Mouse (Mus musculus): ENCODE data around the gene Exoc4.

Gene Exoc4

GRCm38 (mm10) chr6:33466168-33466839 lies 217.4 kb downstream of the Exoc4 start:
- ATAC-seq (ENCODE audit: low TSS enrichment) = no peak

GRCm38 (mm10) chr6:33468480-33468879 lies 219.6 kb downstream of the Exoc4 start:
- ATAC-seq (ENCODE audit: low TSS enrichment) = no peak

GRCm38 (mm10) chr6:33476134-33476533 lies 227.2 kb downstream of the Exoc4 start:
- ATAC-seq (ENCODE audit: low TSS enrichment) = no peak

- no peak for ATAC-seq (ENCODE audit: low TSS enrichment)
Measured at GRCm38 (mm10) chr6:33484568-33484967, 235.7 kb downstream of the Exoc4 start.

GRCm38 (mm10) chr6:33489788-33490187 lies 240.9 kb downstream of the Exoc4 start:
- peak; percentile 79 for ATAC-seq (ENCODE audit: low TSS enrichment)

- ATAC-seq (ENCODE audit: low TSS enrichment) = no peak
Measured at GRCm38 (mm10) chr6:33496141-33496855, 247.4 kb downstream of the Exoc4 start.

GRCm38 (mm10) chr6:33497348-33497747 lies 248.5 kb downstream of the Exoc4 start:
- no peak for ATAC-seq (ENCODE audit: low TSS enrichment)

GRCm38 (mm10) chr6:33502388-33502787 lies 253.5 kb downstream of the Exoc4 start:
- ATAC-seq (ENCODE audit: low TSS enrichment) = peak; percentile 98

GRCm38 (mm10) chr6:33503381-33503780 lies 254.5 kb downstream of the Exoc4 start:
- ATAC-seq (ENCODE audit: low TSS enrichment) = no peak

GRCm38 (mm10) chr6:33507134-33507533 lies 258.2 kb downstream of the Exoc4 start:
- ATAC-seq (ENCODE audit: low TSS enrichment) = no peak

GRCm38 (mm10) chr6:33515391-33515790 lies 266.5 kb downstream of the Exoc4 start:
- ATAC-seq (ENCODE audit: low TSS enrichment) = no peak

GRCm38 (mm10) chr6:33516798-33517197 lies 267.9 kb downstream of the Exoc4 start:
- no peak for ATAC-seq (ENCODE audit: low TSS enrichment)

- ATAC-seq (ENCODE audit: low TSS enrichment) = no peak
Measured at GRCm38 (mm10) chr6:33517890-33518410, 269.1 kb downstream of the Exoc4 start.

- no peak for ATAC-seq (ENCODE audit: low TSS enrichment)
Measured at GRCm38 (mm10) chr6:33525695-33526366, 276.9 kb downstream of the Exoc4 start.

GRCm38 (mm10) chr6:33540356-33540755 lies 291.5 kb downstream of the Exoc4 start:
- no peak for ATAC-seq (ENCODE audit: low TSS enrichment)

GRCm38 (mm10) chr6:33542712-33543111 lies 293.8 kb downstream of the Exoc4 start:
- peak; percentile 73 for ATAC-seq (ENCODE audit: low TSS enrichment)

GRCm38 (mm10) chr6:33551934-33552333 lies 303.0 kb downstream of the Exoc4 start:
- ATAC-seq (ENCODE audit: low TSS enrichment) = peak; percentile 57

GRCm38 (mm10) chr6:33560925-33561324 lies 312.0 kb downstream of the Exoc4 start:
- ATAC-seq (ENCODE audit: low TSS enrichment) = peak; percentile 98

GRCm38 (mm10) chr6:33561911-33562310 lies 313.0 kb downstream of the Exoc4 start:
- ATAC-seq (ENCODE audit: low TSS enrichment) = no peak

- ATAC-seq (ENCODE audit: low TSS enrichment) = no peak
Measured at GRCm38 (mm10) chr6:33575947-33576346, 327.1 kb downstream of the Exoc4 start.

GRCm38 (mm10) chr6:33608469-33608868 lies 359.6 kb downstream of the Exoc4 start:
- no peak for ATAC-seq (ENCODE audit: low TSS enrichment)

GRCm38 (mm10) chr6:33613978-33614377 lies 365.1 kb downstream of the Exoc4 start:
- ATAC-seq (ENCODE audit: low TSS enrichment) = peak; percentile 55; the same call in 1 of the 2 replicates
